Mouse (Mus musculus) midbrain, postnatal 0 days (tissue): ENCODE data around the gene Tle6. TPM values are rescaled to one million over a fixed set of nuclear protein-coding genes. Genes with fewer than 3 reads are reported as not detected.
"Not testable (repeated sequence)": the region's sequence is repeated elsewhere in the genome, so short reads cannot be mapped to it uniquely, and the experiment has no call there.

Experiments used
- ATAC-seq: fragments of 200-750 bp; cut with Nextera tagmentation; 2 replicates; pipeline ENCODE4 v1.8.0; 2017; ENCODE audit warnings: moderate number of reproducible peaks, mild to moderate bottlenecking, moderate TSS enrichment, moderate library complexity; ENCODE audit not compliant: low FRiP score
- DNase-seq: peaks from one replicate; pipeline ENCODE4 v3.0.0-alpha.2; 2015; ENCODE audit warnings: low spot score
- H3K27ac ChIP-seq: fragments of 300-500 bp; sonication (generic); 2 replicates; pipeline ENCODE4 v1.5.1; 2014; ENCODE audit warnings: low read depth, mild to moderate bottlenecking, low read length, mixed read lengths
- H3K27me3 ChIP-seq: fragments of 300-500 bp; sonication (generic); 2 replicates; pipeline ENCODE4 v1.6.1; 2014; ENCODE audit warnings: low read length, control low read depth, mixed read lengths; ENCODE audit not compliant: insufficient read depth
- H3K36me3 ChIP-seq: fragments of 300-500 bp; sonication (generic); 2 replicates; pipeline ENCODE4 v1.6.1; 2014; ENCODE audit warnings: low read length, control low read depth, mixed read lengths; ENCODE audit not compliant: insufficient read depth
- H3K4me1 ChIP-seq: fragments of 300-500 bp; sonication (generic); 2 replicates; pipeline ENCODE4 v1.6.1; 2014; ENCODE audit warnings: mild to moderate bottlenecking, control low read depth, antibody characterized with exemption, low read length, mixed read lengths; ENCODE audit not compliant: insufficient read depth
- H3K4me2 ChIP-seq: fragments of 300-500 bp; sonication (generic); 2 replicates; pipeline ENCODE4 v1.6.1; 2014; ENCODE audit warnings: low read depth, mild to moderate bottlenecking, low read length, mixed read lengths; ENCODE audit not compliant: poor library complexity, severe bottlenecking
- H3K4me3 ChIP-seq: fragments of 300-500 bp; sonication (generic); 2 replicates; pipeline ENCODE4 v1.5.1; 2014; ENCODE audit warnings: low read depth, mild to moderate bottlenecking, low read length, moderate library complexity
- H3K9ac ChIP-seq: fragments of 300-500 bp; sonication (generic); replicated peaks from 2 replicates; pipeline ENCODE4 v1.6.1; 2014; ENCODE audit warnings: mild to moderate bottlenecking, low read length, moderate library complexity, mixed read lengths; ENCODE audit not compliant: poor library complexity, severe bottlenecking
- H3K9me3 ChIP-seq: fragments of 300-500 bp; sonication (generic); 2 replicates; pipeline ENCODE4 v1.6.1; 2016; ENCODE audit warnings: low read length, control low read depth
- CTCF ChIP-seq: IDR thresholded peaks from 2 replicates; pipeline ENCODE4 v1.5.1; 2016; ENCODE audit warnings: antibody characterized with exemption, mild to moderate bottlenecking
- WGBS: fragments of 180-500 bp; shearing (Covaris S2); extraction: QIAGEN DNeasy Blood & Tissue Kit; methylation state at CpG from one replicate; pipeline ENCODE4 v1.1.7; 2014; 5-methylcytosine and 5-hydroxymethylcytosine counted together
- polyA plus RNA-seq: library from polyadenylated mRNA; unstranded; fragments of >200 nt; fragmentation: Nextera tagmentation; extraction: Ambion mirVana; gene quantifications from 2 replicates; pipeline ENCODE4 v1.2.1, GENCODE M21; 2015
- total RNA-seq: library from RNA; depleted of rRNA; stranded (reverse); fragments of >200 nt; gene quantifications from 2 replicates; pipeline ENCODE4 v1.2.3, GENCODE M21; 2014; rRNA removed

Gene Tle6
- total RNA-seq, result 8.4 and 13.3 TPM in 2 replicates
- 4.7 and 7.5 TPM in 2 replicates for polyA plus RNA-seq

- ATAC-seq, result peak; percentile 76
- DNase-seq, result peak; percentile 97
- Histone ChIP-seq H3K4me1 (peaks cover 19% of the 10 kb centered on the region; the same call in 1 of the 2 replicates), H3K36me3 (no peaks in the 10 kb centered on the region), H3K9ac (no peak within 1 kb of the TSS), H3K27ac (no peak within 1 kb of the TSS), H3K4me3 (peak within 1 kb of the TSS; percentile 29), H3K4me2 (peak within 1 kb of the TSS; percentile 81), H3K9me3 (no peaks in the 10 kb centered on the region), H3K27me3 (peaks cover 3% of the 10 kb centered on the region; the same call in 1 of the 2 replicates)
- no peak for TF ChIP-seq CTCF
- under 1% methylated on average over 25 of the region's 28 CpGs for WGBS
Observed at GRCm38 (mm10) chr10:81600738-81601203, at the start of gene Tle6. Gene Tle6 (minus strand): TSS chr10:81601073.

DNA sequence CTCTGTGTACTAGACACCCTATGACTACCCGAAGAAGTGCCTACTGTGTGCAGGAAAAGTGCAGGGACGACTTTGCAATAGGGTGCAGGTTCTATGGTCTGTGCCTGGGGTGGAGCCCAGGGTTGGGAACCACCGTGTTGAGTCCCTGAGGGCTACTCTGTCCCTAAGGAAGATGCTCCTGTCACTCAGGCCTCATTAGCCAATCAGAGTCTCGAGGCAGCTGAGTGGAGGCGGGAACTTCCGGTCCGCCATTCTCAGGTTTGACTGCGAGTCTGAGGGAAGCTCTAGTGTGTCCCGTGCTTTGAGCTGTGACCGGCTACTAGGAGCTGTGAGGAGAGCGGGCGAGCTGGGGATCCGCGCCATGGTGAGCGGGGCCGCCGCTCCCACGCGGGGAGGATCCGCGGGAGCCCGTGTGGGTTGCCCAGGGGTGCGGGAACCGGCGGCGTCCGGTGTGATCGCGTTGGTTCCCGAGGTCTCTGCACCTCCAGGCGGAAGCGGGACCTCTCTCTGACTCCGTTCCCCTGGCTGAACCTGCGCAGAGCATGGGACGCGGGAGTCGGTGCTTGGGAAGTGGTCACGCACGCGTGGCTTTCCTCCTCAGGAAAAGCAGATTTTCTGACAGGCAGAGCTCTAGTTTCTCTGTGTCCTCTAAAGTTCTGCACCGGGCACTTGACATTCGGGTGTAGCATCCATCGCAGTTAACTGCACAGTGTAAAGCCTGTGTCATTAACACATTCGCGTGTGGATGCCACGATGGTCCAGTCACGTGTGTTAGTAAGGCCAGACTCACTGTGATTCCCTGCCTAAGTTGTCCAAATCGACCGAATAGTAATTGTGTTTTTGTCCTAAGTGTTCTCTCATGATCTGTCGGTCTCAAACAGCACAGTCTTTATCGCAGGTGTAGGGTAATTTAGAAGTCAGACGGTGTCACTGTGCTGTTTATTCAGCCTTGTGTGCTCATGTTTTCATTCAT lies 48.2 kb upstream of the Tle6 start, which contains the start of gene Gm10778:
TSS of gene Gm10778 (plus strand) at position 257 of the 973 bp plus-strand sequence.
- peak within 1 kb of the TSS; percentile 52 for H3K9ac ChIP-seq
- peak within 1 kb of the TSS; percentile 50 for H3K4me2 ChIP-seq
- not testable (repeated sequence) for H3K9me3 ChIP-seq, H3K4me1 ChIP-seq, H3K27me3 ChIP-seq, H3K36me3 ChIP-seq
- peak within 1 kb of the TSS; percentile 69 for H3K27ac ChIP-seq
- WGBS, result 4% methylated on average over 22 of the region's 52 CpGs
- DNase-seq (peak; percentile 93), ATAC-seq (peak; percentile 92)
- H3K4me3 ChIP-seq, result peak within 1 kb of the TSS; percentile 45

DNA sequence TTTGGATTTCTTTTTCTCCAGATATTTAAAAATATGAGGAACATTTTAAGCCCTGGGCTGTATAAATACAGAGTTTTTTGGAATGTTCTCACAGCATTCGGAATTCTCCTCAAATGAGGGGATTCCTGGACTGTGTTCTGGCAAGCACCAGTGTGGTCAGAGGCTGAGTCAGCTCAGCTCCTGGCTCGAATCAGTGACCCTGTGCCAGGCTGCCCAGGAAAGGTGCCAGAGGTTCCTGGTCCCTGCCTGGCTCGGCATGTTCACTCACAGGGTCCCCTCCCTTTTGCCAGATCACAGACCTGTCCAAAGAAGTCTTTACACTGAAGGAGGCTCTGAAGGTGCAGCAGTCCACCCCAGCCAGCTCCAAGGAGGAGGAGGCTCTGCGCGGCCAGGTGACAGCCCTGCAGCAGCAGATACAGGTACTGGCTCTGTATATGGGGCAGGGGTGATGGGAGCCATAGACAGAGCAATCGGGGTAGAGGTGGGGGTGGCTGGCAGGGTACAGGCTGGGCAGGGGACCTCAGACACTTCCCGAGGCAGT lies 45.2 kb upstream of the Tle6 start:
- no peaks in the 10 kb centered on the region for H3K36me3 ChIP-seq
- H3K4me2 ChIP-seq, result no peak overlapping the region
- no peaks in the 10 kb centered on the region for H3K9me3 ChIP-seq
- no peak overlapping the region for H3K4me3 ChIP-seq
- TF ChIP-seq CTCF, result no peak
- H3K4me1 ChIP-seq, result peaks cover 20% of the 10 kb centered on the region
- DNase-seq (no peak), ATAC-seq (no peak)
- H3K27me3 ChIP-seq, result no peaks in the 10 kb centered on the region
- H3K27ac ChIP-seq, result no peak overlapping the region
- 79% methylated on average over 7 of the region's 7 CpGs for WGBS
- H3K9ac ChIP-seq, result no peak overlapping the region

- WGBS, result 84% methylated on average over 4 of the region's 4 CpGs
- DNase-seq (no peak), ATAC-seq (no peak)
- Histone ChIP-seq H3K36me3 (no peaks in the 10 kb centered on the region), H3K9me3 (no peaks in the 10 kb centered on the region), H3K27ac (no peak overlapping the region), H3K4me2 (no peak overlapping the region), H3K4me1 (peaks cover 20% of the 10 kb centered on the region), H3K9ac (no peak overlapping the region), H3K4me3 (no peak overlapping the region), H3K27me3 (no peaks in the 10 kb centered on the region)
- TF ChIP-seq CTCF, result no peak
Observed at GRCm38 (mm10) chr10:81645391-81645790, 44.5 kb upstream of the Tle6 start.

DNA sequence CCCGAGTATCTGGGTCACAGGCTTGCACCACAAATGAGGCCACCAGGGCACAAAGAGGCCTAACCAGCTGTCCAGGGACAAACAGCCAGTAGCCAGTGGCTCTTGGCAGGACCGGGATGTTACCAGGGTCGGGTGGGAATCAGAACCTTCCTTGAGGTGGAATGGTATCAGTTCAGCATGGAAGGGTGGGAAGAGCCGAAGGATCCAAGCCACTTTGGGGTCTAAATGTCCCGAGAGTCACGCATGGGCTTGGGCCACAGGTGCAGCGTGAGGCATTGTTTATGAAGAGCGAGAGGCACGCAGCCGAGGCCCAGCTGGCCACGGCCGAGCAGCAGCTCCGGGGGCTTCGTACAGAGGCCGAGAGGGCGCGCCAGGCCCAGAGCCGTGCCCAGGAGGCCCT lies 43.8 kb upstream of the Tle6 start:
- 91% methylated on average over 18 of the region's 18 CpGs for WGBS
- Histone ChIP-seq H3K4me3 (no peak overlapping the region), H3K27me3 (no peaks in the 10 kb centered on the region), H3K4me2 (no peak overlapping the region), H3K9ac (no peak overlapping the region), H3K36me3 (0 out of 2 replicates have a peak, but pooled peaks cover 1% of the 10 kb centered on the region), H3K4me1 (peaks cover 18% of the 10 kb centered on the region), H3K27ac (no peak overlapping the region), H3K9me3 (no peaks in the 10 kb centered on the region)
- ATAC-seq (no peak), DNase-seq (no peak)
- no peak for TF ChIP-seq CTCF
